Mouse (Mus musculus) adrenal gland, adult 18-20 months (tissue): ENCODE measurements around the gene Zc3hav1. TPM values are rescaled to one million over a fixed set of nuclear protein-coding genes. Genes with fewer than 3 reads are reported as not detected.

Experiments
- DNase-seq, 2 experiments: peaks; one replicate each; pipeline ENCODE4 v3.0.0; 2021 to 2022; ENCODE audit warnings: low spot score in 2 of 2
- total RNA-seq, 2 experiments: library from RNA; stranded (reverse); gene quantifications; 1 replicate in 1 of 2; 2 replicates in 1 of 2; pipeline ENCODE4 v1.2.3; 2021

The Zc3hav1 gene
- total RNA-seq, 2 experiments from 2014 or later: 50.6 to 65.0 TPM

- DNase-seq: no peak
Measured at GRCm38 (mm10) chr6:38298246-38298635, 56.2 kb downstream of the Zc3hav1 start.

DNA sequence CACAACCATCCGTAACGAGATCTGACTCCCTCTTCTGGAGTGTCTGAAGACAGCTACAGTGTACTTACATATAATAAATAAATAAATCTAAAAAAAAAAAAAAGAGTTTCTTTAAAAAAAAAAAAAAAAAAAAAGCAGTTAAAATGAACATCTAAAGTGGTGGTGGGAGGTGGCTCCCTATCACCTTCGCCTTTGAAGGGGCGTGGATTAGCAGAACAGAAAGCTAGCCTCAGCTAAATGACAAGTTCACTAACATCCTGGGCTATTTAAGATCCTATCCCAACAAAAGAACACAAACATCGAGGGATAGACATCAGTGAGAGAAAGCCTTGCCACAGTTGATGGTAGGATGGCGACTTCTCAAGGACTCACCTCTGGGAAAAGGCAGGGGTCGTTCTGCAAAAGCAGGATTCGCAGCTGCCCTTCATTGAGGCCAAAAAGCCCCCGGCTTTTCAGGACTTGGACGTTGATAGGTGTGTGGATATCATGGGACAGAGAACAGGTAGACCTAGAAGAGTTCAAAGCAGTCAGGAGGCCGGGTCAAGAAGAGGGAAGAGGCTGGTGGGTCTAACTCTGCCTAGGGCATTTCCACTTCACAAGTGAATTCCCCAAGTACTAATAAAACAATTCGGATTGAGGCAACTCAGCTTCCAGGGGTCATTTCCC is 56.7 kb downstream of the Zc3hav1 start:
- no peak for DNase-seq

DNA sequence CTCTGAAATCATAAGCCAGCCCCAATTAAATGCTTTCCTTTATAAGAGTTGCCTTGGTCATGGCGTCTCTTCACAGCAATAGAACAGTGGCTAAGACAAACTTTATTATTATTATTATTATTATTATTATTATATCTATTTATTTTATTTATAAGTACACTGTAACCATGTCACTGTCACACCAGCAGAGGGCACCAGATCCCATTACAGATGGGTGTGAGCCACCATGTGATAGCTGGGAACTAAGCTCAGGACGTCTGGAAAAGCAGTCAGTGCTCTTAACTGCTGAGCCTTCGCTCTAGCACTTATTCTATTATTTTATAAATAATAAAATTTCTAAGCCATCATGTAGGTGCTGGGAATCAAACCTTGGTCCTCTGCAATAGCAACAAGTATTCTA is 60.7 kb downstream of the Zc3hav1 start:
- no peak for DNase-seq

DNA sequence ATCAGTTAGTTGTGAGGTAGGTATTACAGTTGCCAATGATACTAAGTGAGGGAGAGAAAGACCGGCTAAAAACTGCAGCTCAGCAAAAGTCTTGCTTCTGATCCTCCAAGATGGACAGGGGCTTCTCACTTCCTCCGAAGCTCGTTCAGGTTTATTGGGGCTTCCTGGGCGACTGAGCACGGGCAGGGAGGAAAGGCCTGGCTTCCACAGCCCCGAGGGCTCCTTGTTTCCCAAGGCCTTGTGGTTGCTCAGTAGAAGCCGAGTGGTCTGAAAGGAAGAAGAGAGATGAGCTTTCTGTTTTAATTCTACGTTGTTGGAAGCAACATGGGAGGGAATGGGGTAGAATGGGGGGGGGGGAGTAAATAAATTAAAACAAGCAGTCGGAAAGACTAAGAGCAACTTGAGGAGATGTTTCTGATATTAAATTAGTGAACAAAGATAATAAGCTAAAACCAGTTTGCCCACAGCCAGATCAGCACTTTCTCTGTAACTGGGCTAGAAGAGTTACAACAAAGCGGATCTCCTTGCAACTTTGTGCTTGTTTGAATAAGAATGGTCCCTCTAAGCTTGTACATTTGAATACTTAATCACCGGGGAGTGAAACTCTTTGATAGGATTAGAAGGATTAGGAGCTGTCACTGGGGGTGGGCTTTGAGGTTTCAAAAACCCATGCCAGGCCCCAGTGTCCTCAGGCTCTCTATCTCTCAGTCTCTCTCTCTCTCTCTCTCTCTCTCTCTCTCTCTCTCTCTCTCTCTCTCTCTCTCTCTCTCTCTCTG is 61.3 kb downstream of the Zc3hav1 start:
- DNase-seq: no peak

GRCm38 (mm10) chr6:38284422-38284821 is 70.0 kb downstream of the Zc3hav1 start:
- no peak for DNase-seq

DNA sequence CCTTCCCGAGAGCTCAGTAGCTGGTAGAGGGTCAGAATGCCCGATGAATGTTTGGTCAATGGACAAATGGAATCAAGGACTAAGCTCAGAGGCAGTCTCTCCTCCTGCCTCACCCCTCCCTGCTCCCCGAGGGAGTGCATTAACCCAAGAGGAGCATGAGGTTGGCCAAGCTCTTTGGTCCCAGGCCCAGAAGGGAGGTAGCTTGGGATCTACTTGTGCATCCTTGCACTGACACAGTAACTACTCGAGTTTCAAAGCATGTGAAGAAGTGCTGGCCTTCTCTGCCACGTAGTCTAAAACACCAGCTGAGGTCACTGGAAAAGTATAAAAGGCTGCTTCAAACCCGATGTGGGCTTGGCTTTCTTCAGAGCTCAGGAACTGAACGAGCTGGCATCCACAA is 89.9 kb downstream of the Zc3hav1 start:
- DNase-seq: no peak

DNA sequence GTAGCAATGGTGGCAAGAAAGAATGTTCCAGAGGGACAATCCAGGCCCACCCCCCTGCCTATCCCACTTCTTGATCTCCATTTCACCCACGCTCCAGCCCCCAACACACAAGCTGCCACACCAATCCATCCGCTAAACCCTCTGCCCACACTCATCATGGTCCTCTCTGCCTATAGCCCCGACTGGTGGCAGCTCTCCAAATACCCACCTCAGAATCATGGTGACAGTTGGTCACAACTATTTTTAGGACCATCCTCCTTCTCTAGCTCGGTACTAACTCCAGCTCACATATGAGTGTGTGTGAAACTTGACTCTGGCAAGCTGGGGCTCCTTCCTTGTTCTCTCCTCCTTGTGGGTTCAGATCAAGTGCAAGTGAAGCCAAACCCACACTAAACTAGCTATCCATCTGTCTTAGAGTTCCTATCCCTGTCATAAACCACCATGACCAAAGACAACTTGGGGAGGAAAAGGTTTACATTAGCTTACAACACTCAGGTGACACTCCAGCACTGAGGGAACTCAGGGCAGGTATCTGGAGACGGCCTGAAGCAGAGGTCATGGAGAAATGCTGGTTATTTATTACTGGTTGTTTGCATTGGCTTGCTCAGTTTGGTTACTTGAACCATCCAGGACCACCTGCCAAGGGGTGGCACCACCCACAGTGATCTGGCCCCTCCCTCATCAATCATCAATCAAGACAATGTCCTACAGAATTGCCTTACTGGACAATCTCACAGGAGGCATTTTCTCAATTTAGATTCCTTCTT is 90.8 kb downstream of the Zc3hav1 start:
- DNase-seq: no peak

DNA sequence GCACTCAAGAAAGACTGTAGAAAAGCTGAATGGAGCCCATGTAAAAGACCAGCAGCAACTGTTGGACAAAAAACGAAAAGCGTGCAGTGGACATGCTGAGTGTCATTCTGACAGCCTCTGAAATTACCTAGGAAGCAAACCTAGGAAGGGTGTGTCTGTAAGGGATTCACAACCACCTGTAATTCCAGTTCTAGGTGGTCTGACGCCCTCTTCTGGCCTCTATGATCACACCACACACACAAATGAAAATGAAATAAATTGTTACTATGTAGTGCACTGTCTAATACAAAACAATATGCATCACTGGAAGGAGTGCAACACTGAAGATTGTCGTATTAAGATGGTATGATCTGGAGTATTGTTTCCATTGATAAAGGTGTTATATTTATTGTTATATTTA is 92.5 kb downstream of the Zc3hav1 start:
- DNase-seq: no peak

GRCm38 (mm10) chr6:38257506-38257905 is 96.9 kb downstream of the Zc3hav1 start:
- DNase-seq: no peak

DNA sequence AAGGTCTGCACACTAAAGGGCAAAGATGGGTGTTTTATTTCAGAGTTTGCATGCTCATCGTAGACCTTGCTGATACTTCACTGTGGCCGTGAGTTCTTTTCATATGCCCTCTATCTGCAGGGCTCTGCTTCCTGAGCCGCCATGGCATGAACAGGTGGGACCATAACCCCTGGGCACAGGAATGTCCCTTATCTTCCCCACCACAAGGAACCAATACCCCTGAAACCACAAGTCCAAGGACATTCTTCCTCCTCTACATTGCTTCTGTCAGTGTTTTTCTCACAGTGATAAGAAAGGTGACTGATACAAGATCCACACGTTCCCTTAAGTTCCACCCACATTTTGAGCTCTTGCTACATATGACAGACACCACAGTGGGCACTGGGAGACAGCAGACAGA is 97.6 kb downstream of the Zc3hav1 start:
- DNase-seq: no peak

DNA sequence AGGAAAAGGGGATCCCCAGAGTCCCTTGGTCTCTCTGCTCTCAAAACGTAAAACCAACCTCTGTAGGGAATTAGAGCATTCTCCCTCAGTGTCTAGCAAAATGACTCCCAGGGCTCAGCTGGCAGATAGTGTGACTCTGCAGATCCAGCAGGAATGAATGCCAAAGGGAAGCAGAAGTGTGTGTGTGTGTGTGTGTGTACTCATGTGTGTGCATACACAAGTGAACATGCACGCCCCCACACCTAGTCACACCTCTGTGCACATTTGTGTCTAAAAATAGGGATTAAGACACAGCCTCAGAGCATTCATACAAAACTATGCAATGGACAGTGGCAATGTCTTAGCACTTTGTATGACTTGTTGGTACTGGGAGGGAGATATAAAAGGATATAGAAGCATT is 98.6 kb downstream of the Zc3hav1 start:
- DNase-seq: no peak

Other genes starting within 250 kb of the Zc3hav1 start
- gene Tmem213, start 245.3 kb downstream of the Zc3hav1 start, total RNA-seq: not detected
- gene Atp6v0a4, start 230.0 kb downstream of the Zc3hav1 start, total RNA-seq: 1 to 10 TPM in 1 of 2 experiments, under 1 TPM in 1; 0.86 to 2.0 TPM
- 1 to 10 TPM; 2.6 to 3.1 TPM for gene D630045J12Rik, start 100.6 kb downstream of the Zc3hav1 start, total RNA-seq
- 1 to 10 TPM; 2.1 to 2.8 TPM for gene Zc3hav1l, start 55.3 kb downstream of the Zc3hav1 start, total RNA-seq
- 1 to 10 TPM; 1.3 to 2.3 TPM for gene Ttc26, start 26.9 kb upstream of the Zc3hav1 start, total RNA-seq
- 10 to 100 TPM; 25.5 to 26.8 TPM for gene Ubn2, start 79.3 kb upstream of the Zc3hav1 start, total RNA-seq
- gene Fmc1, start 178.9 kb upstream of the Zc3hav1 start, total RNA-seq: 100 to 1,000 TPM; 109 to 148 TPM
- gene Luc7l2, start 196.7 kb upstream of the Zc3hav1 start, total RNA-seq: 100 to 1,000 TPM; 118 to 152 TPM